Mouse (Mus musculus): ENCODE results near the gene Pdcd4. TPM values are rescaled to one million over a fixed set of nuclear protein-coding genes. Genes with fewer than 3 reads are reported as not detected.

The Pdcd4 gene
- polyA plus RNA-seq, 1 experiment from 2014 or later: 86.9 TPM

- 24% methylated on average over 9 of the region's 9 CpGs for WGBS
- Histone ChIP-seq H3K4me3 (replicated peaks) (no peak overlapping the region), H3K27ac (peak overlapping the region; percentile 73; the same call in 1 of the 2 replicates), H3K27me3 (replicated peaks) (no peaks in the 10 kb centered on the region), H3K4me2 (0 out of 2 replicates have a peak overlapping the region, but pooled peaks have one; percentile 7), H3K36me3 (no peaks in the 10 kb centered on the region), H3K4me1 (peaks cover 5% of the 10 kb centered on the region; the same call in 1 of the 2 replicates), H3K9ac (no peak overlapping the region), H3K9me3 (no peaks in the 10 kb centered on the region)
- ATAC-seq (ENCODE audit: insufficient read depth, low FRiP score, low read depth): peak; percentile 84
These were observed 32.9 kb upstream of the Pdcd4 start for GRCm38 (mm10) chr19:53859149-53859548.

- WGBS: 49% methylated on average over 7 of the region's 7 CpGs
- H3K4me2 ChIP-seq: no peak overlapping the region
- H3K9ac ChIP-seq: no peak overlapping the region
- peaks cover 4% of the 10 kb centered on the region; the same call in 1 of the 2 replicates for H3K4me1 ChIP-seq
- no peaks in the 10 kb centered on the region for H3K36me3 ChIP-seq
- H3K4me3 ChIP-seq (replicated peaks): no peak overlapping the region
- H3K27me3 ChIP-seq (replicated peaks): no peaks in the 10 kb centered on the region
- H3K9me3 ChIP-seq: no peaks in the 10 kb centered on the region
- peak overlapping the region; percentile 37; the same call in 1 of the 2 replicates for H3K27ac ChIP-seq
- no peak for ATAC-seq (ENCODE audit: insufficient read depth, low FRiP score, low read depth)
These were observed 32.4 kb upstream of the Pdcd4 start for GRCm38 (mm10) chr19:53859593-53859992.

- H3K4me1 ChIP-seq: peaks cover 4% of the 10 kb centered on the region; the same call in 1 of the 2 replicates
These were observed 30.7 kb upstream of the Pdcd4 start for GRCm38 (mm10) chr19:53861346-53861745.

DNA sequence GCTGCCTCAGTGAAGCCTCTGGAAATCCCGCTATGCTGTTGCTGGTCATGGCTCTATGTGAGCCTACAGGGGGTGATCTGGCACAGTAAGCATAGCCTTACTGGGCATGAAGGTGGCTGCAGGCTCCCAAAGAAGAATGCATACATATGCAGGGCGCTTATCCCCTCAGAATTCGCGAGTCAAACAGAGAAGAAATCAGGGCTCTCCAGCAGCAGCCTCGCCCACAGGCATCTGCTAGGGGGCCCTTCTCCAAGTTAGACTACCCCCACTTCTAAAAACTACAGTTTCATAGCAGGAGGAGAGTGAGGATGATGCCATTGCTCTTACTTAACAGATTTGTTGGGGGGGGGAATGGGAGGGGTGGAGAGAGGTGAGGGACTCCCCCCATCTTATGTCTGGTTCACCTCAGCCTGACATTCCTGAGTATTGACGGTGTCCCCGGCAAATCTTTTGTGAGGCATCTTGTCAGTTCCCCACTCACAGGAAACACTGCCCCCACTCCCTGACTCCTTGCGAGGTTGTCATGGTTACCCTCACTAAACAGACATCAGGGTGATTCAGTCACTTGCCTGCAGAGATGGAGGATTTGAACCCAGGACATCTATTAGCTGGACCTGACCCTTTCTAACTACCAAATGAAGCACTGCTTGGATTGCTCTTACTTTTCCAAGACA is 29.3 kb upstream of the Pdcd4 start:
- no peak overlapping the region for H3K4me2 ChIP-seq
- ATAC-seq (ENCODE audit: insufficient read depth, low FRiP score, low read depth): no peak

More at GRCm38 (mm10) chr19:53861346-53861745, 30.7 kb upstream of the Pdcd4 start:
- H3K9me3 ChIP-seq: no peaks in the 10 kb centered on the region
- H3K27me3 ChIP-seq (replicated peaks): no peaks in the 10 kb centered on the region
- no peak overlapping the region for H3K4me3 ChIP-seq (replicated peaks)
- no peak overlapping the region for H3K9ac ChIP-seq
- no peak overlapping the region for H3K27ac ChIP-seq
- no peak for ATAC-seq (ENCODE audit: insufficient read depth, low FRiP score, low read depth)
- H3K36me3 ChIP-seq: no peaks in the 10 kb centered on the region
- H3K4me2 ChIP-seq: no peak overlapping the region
- WGBS: 75% methylated on average over 7 of the region's 7 CpGs

DNA sequence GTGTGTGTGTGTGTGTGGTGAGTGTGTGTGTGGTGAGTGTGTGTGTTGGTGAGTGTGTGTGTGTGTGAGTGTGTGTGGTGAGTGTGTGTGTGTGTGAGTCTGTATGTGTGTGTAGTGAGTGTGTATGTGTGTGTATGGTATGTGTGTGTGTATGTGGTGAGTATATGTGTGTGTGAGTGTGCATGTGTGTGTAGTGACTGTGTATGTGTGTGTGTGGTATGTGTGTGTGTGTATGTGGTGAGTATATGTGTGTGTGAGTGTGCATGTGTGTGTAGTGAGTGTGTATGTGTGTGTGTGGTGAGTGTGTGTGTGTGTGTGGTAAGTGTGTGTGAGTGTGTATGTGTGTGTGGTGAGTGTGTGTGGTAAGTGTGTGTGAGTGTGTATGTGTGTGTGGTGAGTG is 24.8 kb upstream of the Pdcd4 start:
- Histone ChIP-seq H3K4me1 (no peaks in the 10 kb centered on the region), H3K9ac (no peak overlapping the region), H3K4me3 (replicated peaks) (no peak overlapping the region), H3K4me2 (no peak overlapping the region), H3K27ac (no peak overlapping the region), H3K9me3 (no peaks in the 10 kb centered on the region), H3K27me3 (replicated peaks) (no peaks in the 10 kb centered on the region), H3K36me3 (no peaks in the 10 kb centered on the region)
- ATAC-seq (ENCODE audit: insufficient read depth, low FRiP score, low read depth): no peak

More for the DNA sequence above, 29.3 kb upstream of the Pdcd4 start:
- Histone ChIP-seq H3K9ac (no peak overlapping the region), H3K9me3 (no peaks in the 10 kb centered on the region), H3K4me3 (replicated peaks) (no peak overlapping the region), H3K4me1 (peaks cover 4% of the 10 kb centered on the region; the same call in 1 of the 2 replicates), H3K27ac (no peak overlapping the region), H3K27me3 (replicated peaks) (no peaks in the 10 kb centered on the region), H3K36me3 (no peaks in the 10 kb centered on the region)
- WGBS: 60% methylated on average over 8 of the region's 8 CpGs

DNA sequence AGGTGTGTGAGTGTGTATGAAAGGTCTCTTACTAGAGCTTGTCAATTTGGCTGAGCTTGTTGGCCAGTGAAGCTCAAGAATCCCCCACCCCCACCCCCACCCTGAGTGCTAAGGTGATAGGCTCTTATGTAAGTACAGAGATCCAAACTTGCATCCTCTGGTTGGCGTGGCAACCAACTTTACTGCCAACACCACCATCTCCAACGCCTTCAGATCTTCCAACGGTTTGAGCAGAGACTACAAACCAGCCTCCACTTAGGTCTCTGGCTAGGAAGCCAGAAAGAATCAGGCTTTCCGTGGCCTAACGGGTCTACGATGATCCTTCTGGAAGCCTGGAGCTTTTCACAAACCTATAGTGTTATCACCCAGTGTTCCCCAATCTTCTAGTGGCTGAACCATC is 23.9 kb upstream of the Pdcd4 start:
- H3K36me3 ChIP-seq: no peaks in the 10 kb centered on the region
- WGBS: 89% methylated on average over 6 of the region's 6 CpGs
- H3K27me3 ChIP-seq (replicated peaks): no peaks in the 10 kb centered on the region
- no peak overlapping the region for H3K9ac ChIP-seq
- no peak overlapping the region for H3K4me2 ChIP-seq
- H3K4me1 ChIP-seq: 0 out of 2 replicates have a peak, but pooled peaks cover 3% of the 10 kb centered on the region
- ATAC-seq (ENCODE audit: insufficient read depth, low FRiP score, low read depth): no peak
- H3K4me3 ChIP-seq (replicated peaks): no peak overlapping the region
- H3K9me3 ChIP-seq: no peaks in the 10 kb centered on the region
- no peak overlapping the region for H3K27ac ChIP-seq

DNA sequence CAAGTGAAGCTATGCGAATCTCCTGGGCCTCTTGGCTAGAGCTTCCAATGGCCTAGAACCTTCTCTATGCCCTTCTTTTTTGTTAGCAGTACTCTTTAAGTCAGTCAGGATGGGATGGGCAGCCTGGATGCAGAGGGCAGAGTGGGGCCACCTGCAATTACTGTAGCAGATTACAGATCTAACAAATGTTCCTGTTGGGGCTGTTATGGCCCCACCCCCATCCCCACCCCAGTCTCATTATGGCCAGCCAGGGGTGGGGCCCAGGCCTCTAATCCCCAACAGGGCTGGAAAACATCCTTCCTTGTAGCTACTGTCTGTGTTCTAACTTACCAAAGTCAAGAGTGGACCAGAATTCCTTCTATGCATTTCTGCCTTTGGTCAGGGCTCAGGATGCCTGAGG is 23.2 kb upstream of the Pdcd4 start:
- WGBS: 81% methylated on average over 1 of the region's 1 CpGs
- 0 out of 2 replicates have a peak, but pooled peaks have one; percentile 36 for ATAC-seq (ENCODE audit: insufficient read depth, low FRiP score, low read depth)
- no peak overlapping the region for H3K27ac ChIP-seq

DNA sequence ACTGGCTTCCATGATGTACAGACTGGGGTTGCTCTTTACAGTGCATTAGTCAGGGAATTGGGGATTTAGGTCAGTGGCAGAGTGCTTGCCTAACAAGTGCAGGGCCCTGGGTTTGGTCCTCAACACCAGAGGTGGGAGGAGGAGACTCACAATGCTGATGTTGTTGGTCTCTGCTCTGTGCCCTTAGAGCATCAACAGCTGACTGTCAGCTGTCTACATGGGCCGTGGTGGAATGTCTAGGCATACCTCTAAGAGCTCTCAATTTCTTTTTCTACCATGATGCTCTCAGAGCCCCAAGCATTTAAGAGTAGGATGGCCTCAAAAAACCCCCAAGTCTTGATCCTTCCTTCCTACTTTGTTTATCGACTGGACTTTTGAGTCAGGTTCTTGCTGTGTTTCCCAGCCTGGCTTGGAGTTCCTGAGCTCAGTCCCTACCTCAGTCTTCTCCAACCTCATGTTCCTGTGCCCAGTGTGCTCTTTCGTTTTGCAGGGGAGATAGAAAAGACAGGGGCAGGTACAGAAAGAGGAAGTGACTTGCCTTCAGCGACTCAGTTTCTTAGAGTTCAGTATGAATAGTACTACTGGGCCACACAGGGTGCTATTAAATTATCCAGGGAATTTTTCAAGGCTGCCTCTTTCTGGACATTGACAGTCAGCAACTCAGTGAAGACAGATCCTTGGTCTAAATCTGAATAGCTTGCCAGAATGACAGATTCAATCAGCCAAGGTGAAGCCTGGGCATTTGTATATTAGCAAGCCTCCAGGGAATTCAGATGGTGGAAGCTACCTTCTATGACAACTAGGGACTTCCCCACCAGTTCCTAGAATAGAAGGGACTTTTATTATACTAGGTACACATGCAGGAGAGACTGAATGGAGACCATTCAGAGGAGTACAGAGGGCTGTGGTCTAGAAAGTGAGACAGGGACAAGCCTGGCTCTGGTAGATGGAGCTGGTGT is 22.3 kb upstream of the Pdcd4 start:
- no peak for ATAC-seq (ENCODE audit: insufficient read depth, low FRiP score, low read depth)
- no peaks in the 10 kb centered on the region for H3K9me3 ChIP-seq
- H3K4me1 ChIP-seq: 0 out of 2 replicates have a peak, but pooled peaks cover 3% of the 10 kb centered on the region
- H3K27me3 ChIP-seq (replicated peaks): no peaks in the 10 kb centered on the region
- 72% methylated on average over 4 of the region's 4 CpGs for WGBS
- no peak overlapping the region for H3K27ac ChIP-seq
- H3K4me3 ChIP-seq (replicated peaks): no peak overlapping the region
- no peak overlapping the region for H3K4me2 ChIP-seq
- H3K9ac ChIP-seq: no peak overlapping the region
- no peaks in the 10 kb centered on the region for H3K36me3 ChIP-seq

More for the DNA sequence above, 23.2 kb upstream of the Pdcd4 start:
- Histone ChIP-seq H3K9ac (no peak overlapping the region), H3K4me2 (no peak overlapping the region), H3K36me3 (no peaks in the 10 kb centered on the region), H3K4me3 (replicated peaks) (no peak overlapping the region), H3K27me3 (replicated peaks) (no peaks in the 10 kb centered on the region), H3K4me1 (0 out of 2 replicates have a peak, but pooled peaks cover 3% of the 10 kb centered on the region), H3K9me3 (no peaks in the 10 kb centered on the region)

DNA sequence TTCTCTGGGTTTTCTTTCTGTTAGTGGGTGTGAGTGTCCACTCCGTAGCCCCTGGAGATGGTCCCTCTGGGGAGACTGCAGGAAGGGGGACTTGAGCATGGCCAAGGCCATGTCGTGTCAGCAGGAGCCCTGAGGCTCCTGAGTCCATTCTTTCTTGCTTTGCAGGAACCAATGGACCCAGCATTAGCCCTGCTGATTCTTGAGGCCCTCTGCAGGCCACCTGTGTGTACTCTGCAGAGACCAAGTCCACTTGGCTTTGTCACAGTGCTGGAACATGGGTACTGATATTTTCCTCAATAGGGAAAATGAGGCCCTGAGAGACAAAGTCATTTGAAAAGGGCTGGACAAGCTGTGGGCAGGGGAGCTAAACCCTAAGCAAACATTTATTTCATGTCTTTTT is 21.5 kb upstream of the Pdcd4 start:
- H3K36me3 ChIP-seq: no peaks in the 10 kb centered on the region
- WGBS: 64% methylated on average over 2 of the region's 2 CpGs
- no peak overlapping the region for H3K9ac ChIP-seq
- no peak overlapping the region for H3K4me3 ChIP-seq (replicated peaks)
- H3K27ac ChIP-seq: no peak overlapping the region
- no peaks in the 10 kb centered on the region for H3K27me3 ChIP-seq (replicated peaks)
- H3K9me3 ChIP-seq: no peaks in the 10 kb centered on the region
- no peak overlapping the region for H3K4me2 ChIP-seq
- 0 out of 2 replicates have a peak, but pooled peaks cover 3% of the 10 kb centered on the region for H3K4me1 ChIP-seq
- ATAC-seq (ENCODE audit: insufficient read depth, low FRiP score, low read depth): no peak

- Histone ChIP-seq H3K4me2 (no peak overlapping the region), H3K9ac (no peak overlapping the region), H3K4me1 (0 out of 2 replicates have a peak, but pooled peaks cover 3% of the 10 kb centered on the region), H3K27ac (no peak overlapping the region), H3K36me3 (no peaks in the 10 kb centered on the region), H3K27me3 (replicated peaks) (no peaks in the 10 kb centered on the region), H3K4me3 (replicated peaks) (no peak overlapping the region), H3K9me3 (no peaks in the 10 kb centered on the region)
- 78% methylated on average over 6 of the region's 6 CpGs for WGBS
- ATAC-seq (ENCODE audit: insufficient read depth, low FRiP score, low read depth): no peak
These were observed 20.5 kb upstream of the Pdcd4 start for GRCm38 (mm10) chr19:53871502-53871901.

DNA sequence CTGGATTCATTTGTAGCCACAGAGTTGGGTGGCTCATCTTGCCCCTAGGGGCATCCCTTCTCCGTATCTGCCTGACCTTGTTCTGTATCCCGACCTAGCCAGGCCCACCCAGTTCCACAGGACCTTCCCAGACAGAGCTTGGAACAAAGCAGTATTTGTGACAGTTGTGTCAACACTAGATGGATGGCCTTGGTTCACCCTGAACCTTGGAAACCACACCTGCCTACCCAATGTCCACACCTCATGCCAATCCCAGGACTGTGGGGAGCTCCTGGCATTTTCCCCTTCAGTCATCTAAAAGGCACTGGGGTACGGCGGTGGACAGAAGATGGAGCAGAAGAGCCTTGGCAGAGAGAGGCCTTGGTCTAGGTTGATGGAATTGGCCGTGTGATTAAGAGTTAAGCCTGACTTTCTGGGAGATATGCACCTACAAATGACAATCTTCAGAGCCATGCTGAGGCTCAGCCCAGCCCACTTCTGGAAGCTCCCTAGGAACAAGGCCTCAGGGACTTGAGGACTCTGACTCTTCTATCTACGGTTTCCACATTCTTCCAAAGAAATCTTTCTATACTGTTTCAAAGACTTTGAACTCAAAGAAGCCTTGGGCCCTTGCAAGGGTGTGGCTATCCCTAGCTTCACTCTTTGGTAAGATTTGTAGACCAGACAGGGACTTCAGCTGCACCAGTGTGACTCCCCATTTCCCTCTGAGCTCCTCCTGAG is 18.9 kb upstream of the Pdcd4 start:
- H3K36me3 ChIP-seq: no peaks in the 10 kb centered on the region
- H3K9ac ChIP-seq: no peak overlapping the region
- H3K27me3 ChIP-seq (replicated peaks): no peaks in the 10 kb centered on the region
- H3K4me1 ChIP-seq: 0 out of 2 replicates have a peak, but pooled peaks cover 3% of the 10 kb centered on the region
- H3K4me2 ChIP-seq: no peak overlapping the region
- H3K4me3 ChIP-seq (replicated peaks): no peak overlapping the region
- 77% methylated on average over 6 of the region's 6 CpGs for WGBS
- H3K9me3 ChIP-seq: no peaks in the 10 kb centered on the region
- ATAC-seq (ENCODE audit: insufficient read depth, low FRiP score, low read depth): no peak
- no peak overlapping the region for H3K27ac ChIP-seq
